Mouse (Mus musculus) liver, embryonic 11.5 days (tissue): ENCODE results near the gene Draxin. TPM values are rescaled to one million over a fixed set of nuclear protein-coding genes. Genes with fewer than 3 reads are reported as not detected.
"Not testable (repeated sequence)": the region's sequence is repeated elsewhere in the genome, so short reads cannot be mapped to it uniquely, and the experiment has no call there.

Source experiments
- ATAC-seq: fragments of 200-750 bp; cut with Nextera tagmentation; replicated peaks from 2 replicates; pipeline ENCODE4 v1.8.0; 2017; ENCODE audit warnings: moderate number of reproducible peaks, mild to moderate bottlenecking, moderate TSS enrichment, moderate library complexity; ENCODE audit not compliant: low FRiP score
- DNase-seq: peaks from one replicate; pipeline ENCODE4 v3.0.0-alpha.2; 2017; ENCODE audit warnings: low spot score
- H3K27ac ChIP-seq: fragments of 300-500 bp; sonication (generic); 2 replicates; pipeline ENCODE4 v1.5.1; 2014; ENCODE audit warnings: mild to moderate bottlenecking, low read depth, low read length, control low read depth
- H3K27me3 ChIP-seq: fragments of 300-500 bp; sonication (generic); replicated peaks from 2 replicates; pipeline ENCODE4 v1.6.1; 2014; ENCODE audit warnings: low read length, mixed read lengths; ENCODE audit not compliant: control insufficient read depth, insufficient read depth
- H3K36me3 ChIP-seq: fragments of 300-500 bp; sonication (generic); 2 replicates; pipeline ENCODE4 v1.6.1; 2014; ENCODE audit warnings: mild to moderate bottlenecking, low read length, moderate library complexity, mixed read lengths; ENCODE audit not compliant: control insufficient read depth, insufficient read depth
- H3K4me1 ChIP-seq: fragments of 300-500 bp; sonication (generic); replicated peaks from 2 replicates; pipeline ENCODE4 v1.6.1; 2014; ENCODE audit warnings: low read length, mixed read lengths; ENCODE audit not compliant: control insufficient read depth, insufficient read depth
- H3K4me2 ChIP-seq: fragments of 300-500 bp; sonication (generic); 2 replicates; pipeline ENCODE4 v1.6.1; 2014; ENCODE audit warnings: mild to moderate bottlenecking, control low read depth, moderate library complexity
- H3K4me3 ChIP-seq: fragments of 300-500 bp; sonication (generic); 2 replicates; pipeline ENCODE4 v1.5.1; 2014; ENCODE audit warnings: low read depth, low read length, control low read depth
- H3K9ac ChIP-seq: fragments of 300-500 bp; sonication (generic); 2 replicates; pipeline ENCODE4 v1.6.1; 2014; ENCODE audit warnings: low read depth, low read length, control low read depth
- H3K9me3 ChIP-seq: fragments of 300-500 bp; sonication (generic); 2 replicates; pipeline ENCODE4 v1.6.1; 2016; ENCODE audit warnings: low read length, inconsistent platforms, mixed read lengths; ENCODE audit not compliant: control insufficient read depth
- WGBS: fragments of 180-500 bp; shearing (Covaris S2); extraction: QIAGEN DNeasy Blood & Tissue Kit; methylation state at CpG from one replicate; pipeline ENCODE4 v1.1.7; 2014; 5-methylcytosine and 5-hydroxymethylcytosine counted together
- polyA plus RNA-seq: library from polyadenylated mRNA; unstranded; fragments of >200 nt; fragmentation: Nextera tagmentation; extraction: Ambion mirVana; gene quantifications from 2 replicates; pipeline ENCODE4 v1.2.1, GENCODE M21; 2014

The Draxin gene
- 0.12 and 0.31 TPM in 2 replicates for polyA plus RNA-seq

- Histone ChIP-seq H3K4me3 (peak within 1 kb of the TSS; percentile 54), H3K4me2 (peak within 1 kb of the TSS; percentile 80), H3K27ac (no peak within 1 kb of the TSS), H3K9ac (peak within 1 kb of the TSS; percentile 52), H3K4me1 (no peaks in the 10 kb centered on the region), H3K9me3 (no peaks in the 10 kb centered on the region), H3K27me3 (peaks cover 55% of the 10 kb centered on the region), H3K36me3 (no peaks in the 10 kb centered on the region)
- DNase-seq (no peak), ATAC-seq (peak; percentile 68)
- 1% methylated on average over 73 of the region's 87 CpGs for WGBS
These were observed at the start of gene Draxin for GRCm38 (mm10) chr4:148130561-148131413. TSS of gene Draxin (minus strand) at chr4:148130698.

- Histone ChIP-seq H3K4me3 (no peak overlapping the region), H3K36me3 (no peaks in the 10 kb centered on the region), H3K9me3 (no peaks in the 10 kb centered on the region), H3K27me3 (peaks cover 63% of the 10 kb centered on the region), H3K4me1 (no peaks in the 10 kb centered on the region), H3K4me2 (no peak overlapping the region), H3K9ac (no peak overlapping the region), H3K27ac (no peak overlapping the region)
- DNase-seq = no peak
- no peak for ATAC-seq
These were observed 47.2 kb upstream of the Draxin start for GRCm38 (mm10) chr4:148177716-148178115.

- not testable (repeated sequence) for H3K9me3 ChIP-seq, H3K27ac ChIP-seq, H3K36me3 ChIP-seq, H3K4me1 ChIP-seq, DNase-seq, H3K4me3 ChIP-seq, H3K9ac ChIP-seq, H3K4me2 ChIP-seq, ATAC-seq
- 39% methylated on average over 5 of the region's 6 CpGs for WGBS
- peaks cover 68% of the 10 kb centered on the region for H3K27me3 ChIP-seq
These were observed 46.1 kb upstream of the Draxin start for GRCm38 (mm10) chr4:148176603-148177002.

- Histone ChIP-seq H3K9me3 (no peaks in the 10 kb centered on the region), H3K9ac (no peak overlapping the region), H3K4me1 (0 out of 2 replicates have a peak, but pooled peaks cover 1% of the 10 kb centered on the region), H3K27me3 (peaks cover 77% of the 10 kb centered on the region), H3K4me2 (no peak overlapping the region), H3K36me3 (no peaks in the 10 kb centered on the region), H3K27ac (no peak overlapping the region), H3K4me3 (no peak overlapping the region)
- 22% methylated on average over 12 of the region's 12 CpGs for WGBS
- ATAC-seq (no peak), DNase-seq (no peak)
These were observed 44.0 kb upstream of the Draxin start for GRCm38 (mm10) chr4:148174495-148174862.

GRCm38 (mm10) chr4:148173811-148174494 lies 43.5 kb upstream of the Draxin start:
- Histone ChIP-seq H3K4me3 (no peak overlapping the region), H3K9ac (no peak overlapping the region), H3K27me3 (peaks cover 79% of the 10 kb centered on the region), H3K4me2 (no peak overlapping the region), H3K36me3 (no peaks in the 10 kb centered on the region), H3K4me1 (0 out of 2 replicates have a peak, but pooled peaks cover 3% of the 10 kb centered on the region), H3K9me3 (no peaks in the 10 kb centered on the region), H3K27ac (no peak overlapping the region)
- WGBS = 5% methylated on average over 30 of the region's 30 CpGs
- ATAC-seq = no peak
- DNase-seq = no peak

- WGBS = 51% methylated on average over 3 of the region's 3 CpGs
- H3K9ac ChIP-seq = no peak overlapping the region
- H3K4me1 ChIP-seq = peaks cover 3% of the 10 kb centered on the region; the same call in 1 of the 2 replicates
- ATAC-seq (no peak), DNase-seq (no peak)
- no peak overlapping the region for H3K4me3 ChIP-seq
- no peak overlapping the region for H3K27ac ChIP-seq
- H3K36me3 ChIP-seq = no peaks in the 10 kb centered on the region
- no peak overlapping the region for H3K4me2 ChIP-seq
- H3K27me3 ChIP-seq = peaks cover 79% of the 10 kb centered on the region
- H3K9me3 ChIP-seq = no peaks in the 10 kb centered on the region
These were observed 40.8 kb upstream of the Draxin start for GRCm38 (mm10) chr4:148171261-148171660.

- Histone ChIP-seq H3K9me3 (no peaks in the 10 kb centered on the region), H3K4me2 (no peak overlapping the region), H3K36me3 (no peaks in the 10 kb centered on the region), H3K27me3 (peaks cover 79% of the 10 kb centered on the region), H3K4me3 (no peak overlapping the region), H3K9ac (no peak overlapping the region), H3K27ac (no peak overlapping the region), H3K4me1 (peaks cover 3% of the 10 kb centered on the region; the same call in 1 of the 2 replicates)
- DNase-seq = no peak
- no peak for ATAC-seq
- WGBS = 3% methylated on average over 2 of the region's 2 CpGs
These were observed 40.3 kb upstream of the Draxin start for GRCm38 (mm10) chr4:148170842-148171241.

- 12% methylated on average over 15 of the region's 15 CpGs for WGBS
- H3K9me3 ChIP-seq = no peaks in the 10 kb centered on the region
- H3K27ac ChIP-seq = no peak overlapping the region
- peaks cover 79% of the 10 kb centered on the region for H3K27me3 ChIP-seq
- H3K36me3 ChIP-seq = no peaks in the 10 kb centered on the region
- no peak overlapping the region for H3K4me3 ChIP-seq
- DNase-seq = no peak
- no peak for ATAC-seq
- H3K9ac ChIP-seq = no peak overlapping the region
- H3K4me1 ChIP-seq = peaks cover 3% of the 10 kb centered on the region; the same call in 1 of the 2 replicates
- H3K4me2 ChIP-seq = peak overlapping the region; percentile 6; the same call in 1 of the 2 replicates
These were observed 39.1 kb upstream of the Draxin start for GRCm38 (mm10) chr4:148169586-148169985.
